Mouse (Mus musculus): ENCODE data around the gene Gm28053.
"Not testable (repeated sequence)": the region's sequence is repeated elsewhere in the genome, so short reads cannot be mapped to it uniquely, and the experiment has no call there.

Gene Gm28053

DNA sequence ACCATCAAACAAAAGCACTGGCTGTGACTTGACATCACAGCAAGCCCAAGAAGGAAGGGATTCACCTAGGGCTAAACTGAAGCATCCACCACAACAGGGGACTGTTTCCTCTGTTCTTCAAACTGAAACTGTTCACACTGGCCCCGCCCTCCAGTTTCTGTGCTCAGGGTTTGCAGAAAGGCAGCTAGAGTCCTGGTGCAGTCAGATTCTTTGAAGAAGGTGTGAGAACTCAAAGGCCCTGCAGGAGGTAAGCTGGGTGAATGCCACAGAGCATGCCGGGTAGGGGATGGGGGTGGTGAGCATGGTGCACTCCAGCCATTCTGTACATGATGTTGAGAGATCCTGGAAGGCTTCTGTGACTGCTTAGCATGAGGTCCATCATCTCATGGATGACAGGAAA, at the start of gene Gm28053, which contains the start of gene Gimap7:
TSS of gene Gm28053 (plus strand) at position 153 of the 400 bp plus-strand sequence.
TSS of gene Gimap7 (plus strand) at position 167 of the 400 bp plus-strand sequence.
- DNase-seq (ENCODE audit: low spot score in 2 of 2) = peak in 1 of 2 experiments; percentile 44

DNA sequence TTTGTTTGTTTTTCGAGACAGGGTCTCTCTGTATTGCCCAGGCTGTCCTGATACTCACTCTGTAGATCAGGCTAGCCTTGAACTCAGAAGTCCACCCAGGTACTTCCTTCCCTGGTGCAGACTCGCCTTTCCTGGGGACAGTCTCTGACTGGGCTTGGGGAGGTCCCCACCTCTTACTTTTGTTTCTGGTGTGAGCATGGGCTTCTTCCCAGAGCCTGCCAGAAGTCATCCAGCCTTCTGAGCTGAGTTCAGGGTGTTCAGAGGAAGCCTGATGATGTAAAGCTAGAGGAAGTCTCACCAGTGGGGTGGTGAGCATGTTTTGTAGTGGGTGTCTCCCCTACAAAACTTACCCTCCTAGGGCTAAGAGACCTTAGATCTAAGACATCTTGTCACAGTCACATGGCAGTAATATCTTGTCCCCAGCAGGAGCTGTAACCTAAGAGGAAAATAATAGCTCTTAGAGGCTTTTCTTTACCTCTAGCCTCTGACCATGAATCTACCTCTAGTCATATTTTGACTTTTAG, 48.9 kb upstream of the Gm28053 start:
- no peak for DNase-seq (ENCODE audit: low spot score in 2 of 2)

DNA sequence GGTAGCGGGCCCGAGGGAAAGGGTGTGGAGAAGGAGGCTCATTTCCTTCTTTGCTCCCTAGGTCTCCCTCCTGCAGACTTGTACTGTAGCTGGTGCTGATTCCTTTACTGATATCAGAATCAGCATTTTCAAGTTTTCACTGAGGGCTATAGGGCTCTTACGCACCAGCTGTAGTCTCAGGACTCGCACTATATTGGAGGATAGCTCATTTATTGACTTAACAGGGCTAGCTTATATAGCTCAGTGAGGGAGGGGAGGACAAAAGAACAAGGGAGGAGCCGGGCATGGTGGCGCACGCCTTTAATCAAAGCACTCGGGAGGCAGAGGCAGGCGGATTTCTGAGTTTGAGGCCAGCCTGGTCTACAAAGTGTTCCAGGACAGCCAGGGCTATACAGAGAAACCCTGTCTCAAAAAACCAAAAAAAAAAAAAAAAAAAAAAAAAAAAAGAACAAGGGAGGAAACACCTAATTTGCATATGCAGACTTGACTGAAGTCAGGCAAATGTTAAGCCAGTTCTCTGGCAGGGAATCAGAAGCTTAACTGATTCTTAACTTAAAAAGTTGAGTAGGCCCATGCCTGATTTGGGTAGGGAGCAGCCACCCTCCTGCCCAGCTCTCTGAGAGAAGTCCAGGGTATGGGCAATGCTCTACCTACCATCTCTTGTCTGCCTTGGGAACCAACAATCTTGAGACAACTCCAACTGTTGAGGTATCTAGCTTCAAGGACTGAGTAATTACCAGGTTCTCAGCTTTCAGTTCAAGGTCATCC, 43.9 kb upstream of the Gm28053 start:
- DNase-seq (ENCODE audit: low spot score in 2 of 2) = no peak

GRCm38 (mm10) chr6:48675400-48675930, 42.9 kb upstream of the Gm28053 start:
- no peak for DNase-seq (ENCODE audit: low spot score in 2 of 2)

DNA sequence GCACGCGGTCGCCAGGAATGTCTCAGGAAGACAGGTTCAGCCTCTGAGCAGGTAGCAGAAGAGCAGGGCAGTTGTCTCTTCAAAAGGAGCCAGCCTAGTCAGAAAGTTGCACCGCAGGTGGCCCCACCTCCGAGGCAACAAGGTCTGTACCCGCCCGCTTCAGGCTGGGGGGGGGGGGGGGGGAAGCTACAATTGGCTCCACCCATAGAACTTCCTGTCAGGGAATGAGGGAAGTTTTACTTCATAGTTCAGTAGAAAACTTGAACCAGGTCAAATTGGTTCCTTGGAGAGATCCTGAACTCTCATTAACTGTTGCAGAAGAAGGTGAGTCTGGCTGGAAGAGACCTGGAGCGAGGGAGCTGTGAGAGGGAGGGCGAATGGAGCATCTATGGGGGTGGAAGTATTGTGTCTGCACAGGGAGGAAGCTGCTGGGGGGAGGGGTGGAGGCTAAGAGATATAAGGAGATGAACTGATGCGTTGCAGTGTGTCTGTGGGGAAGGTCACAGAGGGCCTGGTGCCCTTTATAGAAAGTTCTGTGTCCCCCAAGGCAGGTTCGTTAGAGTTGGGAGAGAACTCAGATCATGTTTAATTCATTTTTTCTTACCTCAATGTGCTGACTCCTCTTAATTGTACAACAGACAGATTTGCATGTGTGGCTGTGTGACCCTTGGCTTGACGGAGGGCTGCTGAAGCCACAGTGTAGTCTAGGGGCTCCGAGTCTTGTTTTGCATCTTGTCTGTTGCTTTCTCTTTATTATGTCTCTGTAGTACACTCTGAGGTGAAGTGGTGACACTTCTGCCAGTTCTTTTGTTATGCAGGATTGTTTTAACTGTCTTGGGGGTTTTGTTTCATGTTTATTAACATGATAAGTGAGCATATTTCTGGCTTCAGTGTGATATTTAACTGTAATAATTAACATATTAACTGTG, 42.2 kb upstream of the Gm28053 start, which contains the start of gene Gimap9:
TSS of gene Gimap9 (plus strand) at position 199 of the 929 bp plus-strand sequence.
- DNase-seq (ENCODE audit: low spot score in 2 of 2) = peak; percentile 70 to 84

DNA sequence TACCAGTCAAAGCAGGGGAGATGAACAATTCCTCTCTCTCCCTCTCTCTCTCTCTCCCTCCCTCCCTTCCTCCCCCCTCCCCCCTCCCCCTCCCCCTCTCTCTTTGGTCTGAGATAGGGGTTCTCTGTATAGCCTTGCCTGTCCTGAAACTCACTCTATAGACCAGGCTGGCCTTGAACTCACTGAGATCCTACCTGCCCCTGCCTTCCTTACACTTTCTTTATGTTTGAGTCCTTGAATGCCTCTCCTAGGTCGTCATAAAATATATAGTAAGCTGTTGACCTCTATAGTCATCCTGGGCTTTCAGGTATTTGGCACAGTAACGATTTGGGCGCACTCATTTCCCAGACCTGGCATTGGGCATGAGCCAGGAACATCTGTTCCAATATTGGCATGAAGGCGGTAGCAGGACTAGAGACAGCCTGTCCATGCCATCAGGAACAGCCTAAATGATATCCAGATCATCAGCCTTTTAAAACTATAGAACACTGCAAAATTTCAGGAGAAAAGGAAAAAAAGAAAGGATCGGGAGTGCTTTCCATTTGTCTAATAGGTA, 41.5 kb upstream of the Gm28053 start:
- no peak for DNase-seq (ENCODE audit: low spot score in 2 of 2)

- no peak for DNase-seq (ENCODE audit: low spot score in 2 of 2)
Observed at GRCm38 (mm10) chr6:48677492-48678345, 40.7 kb upstream of the Gm28053 start.

DNA sequence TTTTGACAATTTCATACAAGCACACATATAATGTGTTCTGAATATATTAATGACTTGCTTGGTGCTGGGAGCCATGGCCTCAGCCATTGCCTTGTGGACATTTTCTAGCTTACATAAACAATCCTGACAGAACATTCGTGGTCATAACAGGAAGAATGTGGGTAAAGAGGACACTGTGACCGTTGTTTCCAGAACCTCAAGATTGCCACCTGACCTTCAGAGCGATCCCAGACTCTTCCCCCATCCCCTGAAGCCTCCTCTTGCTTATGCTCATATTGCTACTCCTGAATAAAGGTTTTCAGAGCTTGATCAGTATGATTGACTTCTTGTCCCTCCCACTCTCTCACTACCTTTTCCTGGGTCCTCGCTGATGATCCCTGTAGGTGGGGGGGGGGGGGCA, 40.0 kb upstream of the Gm28053 start:
- DNase-seq (ENCODE audit: low spot score in 2 of 2) = no peak

GRCm38 (mm10) chr6:48679701-48680100, 38.7 kb upstream of the Gm28053 start:
- no peak for DNase-seq (ENCODE audit: low spot score in 2 of 2)

GRCm38 (mm10) chr6:48680421-48680820, 38.0 kb upstream of the Gm28053 start:
- no peak for DNase-seq (ENCODE audit: low spot score in 2 of 2)

DNA sequence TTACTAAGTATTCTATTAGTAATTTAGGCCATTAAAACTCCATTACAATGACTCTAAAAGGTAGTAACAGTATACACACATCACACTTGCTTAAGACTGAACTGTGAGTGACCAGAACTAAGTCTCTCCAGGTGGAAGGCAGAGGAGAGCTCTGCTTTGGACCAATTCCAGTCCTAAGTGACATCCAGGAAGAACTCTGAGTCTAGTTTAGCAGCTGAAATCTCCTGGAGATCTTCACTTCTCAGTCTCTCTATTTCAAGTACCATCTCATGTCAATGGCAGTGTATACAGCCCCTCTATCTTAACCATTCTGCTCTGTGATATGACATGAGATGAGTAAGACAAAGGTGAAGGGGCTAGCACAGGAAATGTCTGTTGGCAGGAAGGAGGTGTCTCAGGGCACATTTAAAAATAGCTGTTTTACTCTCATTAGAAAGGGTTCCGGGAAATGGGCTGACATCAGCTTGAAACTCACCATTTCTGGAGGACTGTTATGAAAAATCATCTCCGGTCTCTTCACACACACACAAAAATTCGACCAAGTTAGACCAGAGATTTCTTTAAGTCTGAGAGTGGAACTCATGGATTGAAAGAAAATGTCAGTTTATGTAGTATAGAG, 36.8 kb upstream of the Gm28053 start:
- no peak for DNase-seq (ENCODE audit: low spot score in 2 of 2)

DNA sequence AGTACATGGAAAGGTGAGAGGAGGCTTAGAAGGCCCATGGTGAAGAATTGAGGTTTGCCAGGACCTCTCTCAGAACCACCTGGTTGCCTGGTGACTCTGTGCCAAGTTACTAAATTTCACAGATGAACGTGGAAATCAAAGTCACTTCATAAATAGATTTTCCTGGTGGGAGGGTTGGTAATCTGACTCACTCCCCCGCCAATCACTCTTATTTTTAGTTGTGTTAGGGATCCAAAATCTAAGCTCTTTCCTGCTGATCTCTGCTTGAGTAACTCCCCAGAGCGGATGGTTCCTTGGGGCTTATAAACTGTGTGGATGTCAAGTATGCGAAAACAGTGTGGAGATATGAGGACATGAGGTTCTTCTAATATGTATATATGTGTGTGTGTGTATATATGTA, 36.1 kb upstream of the Gm28053 start:
- no peak for DNase-seq (ENCODE audit: low spot score in 2 of 2)

DNA sequence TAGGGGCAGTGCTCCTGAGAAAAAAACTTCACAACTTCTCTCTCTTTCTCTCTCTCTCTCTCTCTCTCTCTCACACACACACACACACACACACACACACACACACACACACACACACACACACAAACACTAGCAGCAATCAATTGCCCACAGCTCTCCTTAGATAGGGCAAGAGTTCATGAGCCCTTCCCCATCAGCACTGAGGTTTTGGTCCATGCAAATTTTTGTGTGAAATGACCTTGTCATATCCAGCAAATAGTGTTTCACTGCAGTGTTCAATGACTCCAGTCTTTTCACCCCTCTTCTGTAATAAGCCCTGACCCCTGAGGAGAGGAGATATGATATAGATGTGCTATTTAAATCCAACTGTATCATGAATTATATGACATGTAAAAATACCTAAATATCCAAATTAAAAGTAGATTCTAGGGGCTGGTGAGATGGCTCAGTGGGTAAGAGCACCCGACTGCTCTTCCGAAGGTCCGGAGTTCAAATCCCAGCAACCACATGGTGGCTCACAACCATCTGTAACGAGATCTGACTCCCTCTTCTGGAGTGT, 35.1 kb upstream of the Gm28053 start:
- DNase-seq (ENCODE audit: low spot score in 2 of 2) = not testable (repeated sequence)

DNA sequence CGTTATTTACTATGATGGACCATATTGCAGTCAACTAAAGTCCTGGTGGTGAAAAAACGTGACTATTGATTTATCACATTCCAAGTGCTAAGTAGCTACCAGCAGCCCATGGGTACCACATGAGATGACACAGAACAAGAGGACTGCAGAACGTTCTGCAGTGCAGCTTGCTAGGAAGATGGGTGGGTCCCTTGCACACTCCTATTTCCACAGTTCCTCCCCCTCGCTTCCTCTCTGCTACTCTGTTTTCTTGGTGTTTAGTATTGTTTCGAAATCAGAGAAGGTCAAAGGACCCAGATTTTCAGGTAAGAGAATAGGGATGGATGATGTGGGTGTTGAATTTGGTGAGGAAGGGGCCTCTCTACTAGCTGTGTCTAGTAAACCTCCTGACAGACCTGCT, 34.1 kb upstream of the Gm28053 start, which contains the start of gene Gimap4:
TSS of gene Gimap4 (plus strand) at position 231 of the 400 bp plus-strand sequence.
- DNase-seq (ENCODE audit: low spot score in 2 of 2) = no peak

DNA sequence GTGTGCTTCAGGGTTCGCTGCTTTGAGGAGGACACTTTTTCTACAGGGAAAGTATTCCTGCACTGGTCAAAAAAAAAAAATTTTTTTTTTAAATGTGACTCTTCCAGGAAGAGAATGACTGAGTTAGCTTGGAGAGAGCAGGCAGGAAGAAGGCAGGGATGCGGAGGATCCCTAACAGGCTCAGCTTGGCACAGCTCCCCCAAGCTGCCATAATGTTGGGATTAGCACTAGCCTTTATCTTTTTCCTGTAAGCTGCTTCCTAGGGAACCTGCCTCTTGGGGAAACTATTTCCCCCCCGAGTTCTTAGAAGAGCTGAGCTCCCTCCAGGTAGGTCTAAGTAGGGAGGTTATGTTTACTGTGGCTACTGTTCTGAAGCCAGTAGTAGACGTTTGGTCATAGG, 33.6 kb upstream of the Gm28053 start:
- no peak for DNase-seq (ENCODE audit: low spot score in 2 of 2)

DNA sequence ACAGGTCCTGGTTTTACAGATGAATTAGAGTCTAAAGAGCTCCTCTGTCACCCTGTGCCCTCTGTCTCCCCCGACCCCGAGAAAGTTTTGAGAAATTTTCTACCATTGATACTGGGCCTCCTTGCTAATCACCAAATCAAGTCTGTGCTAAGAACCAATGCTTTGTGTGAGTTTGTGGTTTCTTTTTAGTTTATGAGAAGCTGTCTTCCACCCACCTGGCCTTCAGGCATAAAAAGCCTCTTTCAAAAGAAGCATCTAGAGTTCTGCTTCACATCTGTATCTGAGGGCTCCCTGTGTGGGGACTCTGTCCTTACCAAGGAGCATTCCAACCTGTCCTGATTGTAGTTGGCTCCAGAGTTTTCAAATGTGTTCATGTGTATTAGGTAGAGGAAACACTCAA, 33.2 kb upstream of the Gm28053 start:
- no peak for DNase-seq (ENCODE audit: low spot score in 2 of 2)

GRCm38 (mm10) chr6:48685694-48686665, 32.4 kb upstream of the Gm28053 start:
- DNase-seq (ENCODE audit: low spot score in 2 of 2) = no peak

- DNase-seq (ENCODE audit: low spot score in 2 of 2) = no peak
Observed at GRCm38 (mm10) chr6:48687077-48687476, 31.3 kb upstream of the Gm28053 start.

GRCm38 (mm10) chr6:48689320-48689719, 29.1 kb upstream of the Gm28053 start:
- no peak for DNase-seq (ENCODE audit: low spot score in 2 of 2)

Data from spleen, postnatal 4 days (tissue).